Mouse (Mus musculus) left cerebral cortex, adult 2 months (tissue): ENCODE results near the gene Gbe1. TPM values are rescaled to one million over a fixed set of nuclear protein-coding genes. Genes with fewer than 3 reads are reported as not detected.

Experiments used
- DNase-seq, 2 experiments: peaks; one replicate each; pipeline ENCODE4 v3.0.0; 2021 to 2022; ENCODE audit warnings: low spot score in 2 of 2, mixed read lengths in 1 of 2; ENCODE audit errors: extremely low spot score in 1 of 2
- H3K27ac ChIP-seq: fragments of 200-600 bp; 2 replicates; pipeline ENCODE4 v1.8.1; 2022
- H3K4me3 ChIP-seq: fragments of 200-600 bp; 2 replicates; pipeline ENCODE4 v1.8.1; 2022
- CTCF ChIP-seq: fragments of 200-600 bp; IDR thresholded peaks from 2 replicates; pipeline ENCODE4 v1.8.1; 2022; ENCODE audit warnings: antibody characterized with exemption, mild to moderate bottlenecking, moderate library complexity
- intact Hi-C: fragments of 180-260 bp; cut with DNase I; formaldehyde crosslinking; loops from one replicate; pipeline ENCODE4 v1.15.1; 2025
- total RNA-seq, 2 experiments: library from RNA; stranded (reverse); gene quantifications; 2 replicates each; pipeline ENCODE4 v1.2.3; 2021

The Gbe1 gene
- total RNA-seq, 2 experiments from 2014 or later: 8.4 to 8.6 TPM

- no peak overlapping the region for H3K27ac ChIP-seq
- H3K4me3 ChIP-seq: no peak overlapping the region
- intact Hi-C loops: no loop called here
- DNase-seq: no peak
- no peak for TF ChIP-seq CTCF
Observed at GRCm38 (mm10) chr16:70381045-70381444, 67.3 kb downstream of the Gbe1 start.

DNA sequence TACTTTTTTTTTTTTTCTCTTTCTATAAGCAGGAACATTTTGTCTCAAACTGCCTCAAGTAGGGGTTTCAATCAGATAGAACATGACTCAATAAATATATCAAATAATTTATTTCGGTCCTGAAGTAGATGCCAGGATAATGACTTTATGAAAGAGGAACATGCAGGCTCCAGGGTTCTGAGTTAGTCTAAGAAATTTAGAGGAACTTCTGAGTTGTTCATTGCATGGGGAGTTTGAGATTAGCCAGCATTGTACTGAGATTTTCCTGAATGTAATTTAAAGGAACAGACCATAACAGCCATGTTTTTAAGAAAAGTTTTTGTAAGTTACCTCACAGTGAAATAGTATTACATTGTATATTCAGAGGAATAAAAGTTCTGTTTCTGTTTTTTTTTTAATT lies 71.7 kb downstream of the Gbe1 start:
- DNase-seq: no peak
- Histone ChIP-seq H3K4me3 (no peak overlapping the region), H3K27ac (no peak overlapping the region)
- TF ChIP-seq CTCF: no peak
- intact Hi-C loops: no loop called here

- Histone ChIP-seq H3K27ac (no peak overlapping the region), H3K4me3 (no peak overlapping the region)
- no peak for TF ChIP-seq CTCF
- no peak for DNase-seq
- intact Hi-C loops: no loop called here
Observed at GRCm38 (mm10) chr16:70387385-70387784, 73.6 kb downstream of the Gbe1 start.

- intact Hi-C loops: no loop called here
- no peak for TF ChIP-seq CTCF
- Histone ChIP-seq H3K4me3 (no peak overlapping the region), H3K27ac (no peak overlapping the region)
- DNase-seq: no peak
Observed at GRCm38 (mm10) chr16:70395276-70395675, 81.5 kb downstream of the Gbe1 start.

- Histone ChIP-seq H3K4me3 (no peak overlapping the region), H3K27ac (no peak overlapping the region)
- intact Hi-C loops: no loop called here
- TF ChIP-seq CTCF: no peak
- no peak for DNase-seq
Observed at GRCm38 (mm10) chr16:70407780-70408179, 94.0 kb downstream of the Gbe1 start.

- intact Hi-C loops: no loop called here
- DNase-seq: no peak
- H3K4me3 ChIP-seq: no peak overlapping the region
- no peak for TF ChIP-seq CTCF
- no peak overlapping the region for H3K27ac ChIP-seq
Observed at GRCm38 (mm10) chr16:70421077-70421476, 107.3 kb downstream of the Gbe1 start.

- no peak for DNase-seq
- H3K27ac ChIP-seq: no peak overlapping the region
- no peak overlapping the region for H3K4me3 ChIP-seq
- no peak for TF ChIP-seq CTCF
- intact Hi-C loops: no loop called here
Observed at GRCm38 (mm10) chr16:70449520-70449919, 135.8 kb downstream of the Gbe1 start.

DNA sequence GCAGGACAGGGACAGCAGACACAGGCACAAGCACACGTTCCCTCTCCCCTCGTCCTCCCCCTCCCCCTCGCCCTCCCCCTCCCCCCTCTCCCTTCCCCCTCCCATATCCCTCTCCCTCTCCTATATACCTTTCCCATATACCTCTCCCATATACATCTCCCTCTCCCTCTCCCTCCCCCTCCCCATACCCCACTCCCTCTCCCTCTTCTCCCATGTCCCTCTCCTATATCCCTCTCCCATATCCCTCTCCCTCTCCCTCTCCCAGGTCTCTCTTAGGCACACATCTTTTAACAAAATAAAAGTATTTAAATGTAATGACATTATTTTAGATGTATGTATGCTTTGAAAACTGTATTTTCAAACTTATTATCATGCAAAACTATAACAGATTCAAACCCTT lies 161.8 kb downstream of the Gbe1 start:
- no peak overlapping the region for H3K27ac ChIP-seq
- DNase-seq: no peak
- no peak overlapping the region for H3K4me3 ChIP-seq
- intact Hi-C loops: no loop called here
- TF ChIP-seq CTCF: no peak

GRCm38 (mm10) chr16:70476161-70476560 lies 162.4 kb downstream of the Gbe1 start:
- intact Hi-C loops: no loop called here
- TF ChIP-seq CTCF: no peak
- Histone ChIP-seq H3K27ac (no peak overlapping the region), H3K4me3 (no peak overlapping the region)
- no peak for DNase-seq

- intact Hi-C loops: no loop called here
- no peak overlapping the region for H3K27ac ChIP-seq
- no peak for DNase-seq
- no peak for TF ChIP-seq CTCF
- no peak overlapping the region for H3K4me3 ChIP-seq
Observed at GRCm38 (mm10) chr16:70480494-70480893, 166.7 kb downstream of the Gbe1 start.

GRCm38 (mm10) chr16:70506457-70506856 lies 192.7 kb downstream of the Gbe1 start:
- no peak for DNase-seq
- TF ChIP-seq CTCF: no peak
- intact Hi-C loops: no loop called here
- Histone ChIP-seq H3K27ac (no peak overlapping the region), H3K4me3 (no peak overlapping the region)

- H3K27ac ChIP-seq: no peak overlapping the region
- no peak for DNase-seq
- intact Hi-C loops: no loop called here
- no peak for TF ChIP-seq CTCF
- no peak overlapping the region for H3K4me3 ChIP-seq
Observed at GRCm38 (mm10) chr16:70510938-70511337, 197.2 kb downstream of the Gbe1 start.

GRCm38 (mm10) chr16:70522861-70523260 lies 209.1 kb downstream of the Gbe1 start:
- DNase-seq: no peak
- H3K4me3 ChIP-seq: no peak overlapping the region
- no peak overlapping the region for H3K27ac ChIP-seq
- TF ChIP-seq CTCF: no peak
- intact Hi-C loops: no loop called here

DNA sequence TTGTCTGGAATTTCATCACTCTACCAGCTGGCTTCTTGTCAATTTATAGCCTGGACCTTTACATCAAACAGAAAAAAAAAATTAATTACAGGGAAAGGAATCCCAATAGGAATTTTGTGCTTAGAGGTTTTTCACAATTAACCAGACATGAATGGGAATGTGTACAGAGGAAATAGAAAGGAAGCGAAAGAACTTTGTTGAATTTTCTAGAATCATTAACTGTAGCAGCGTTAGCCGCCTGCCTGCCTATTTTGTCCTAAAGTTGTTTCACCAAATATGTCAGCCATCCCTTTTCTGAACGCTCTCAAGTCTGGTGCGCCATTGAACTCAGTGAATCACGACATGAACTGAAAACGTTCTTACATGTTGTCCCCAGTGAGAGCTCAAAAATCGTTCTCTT lies 209.8 kb downstream of the Gbe1 start:
- DNase-seq: no peak
- no peak overlapping the region for H3K4me3 ChIP-seq
- intact Hi-C loops: no loop called here
- no peak overlapping the region for H3K27ac ChIP-seq
- no peak for TF ChIP-seq CTCF
